In the genomic region with DNA sequence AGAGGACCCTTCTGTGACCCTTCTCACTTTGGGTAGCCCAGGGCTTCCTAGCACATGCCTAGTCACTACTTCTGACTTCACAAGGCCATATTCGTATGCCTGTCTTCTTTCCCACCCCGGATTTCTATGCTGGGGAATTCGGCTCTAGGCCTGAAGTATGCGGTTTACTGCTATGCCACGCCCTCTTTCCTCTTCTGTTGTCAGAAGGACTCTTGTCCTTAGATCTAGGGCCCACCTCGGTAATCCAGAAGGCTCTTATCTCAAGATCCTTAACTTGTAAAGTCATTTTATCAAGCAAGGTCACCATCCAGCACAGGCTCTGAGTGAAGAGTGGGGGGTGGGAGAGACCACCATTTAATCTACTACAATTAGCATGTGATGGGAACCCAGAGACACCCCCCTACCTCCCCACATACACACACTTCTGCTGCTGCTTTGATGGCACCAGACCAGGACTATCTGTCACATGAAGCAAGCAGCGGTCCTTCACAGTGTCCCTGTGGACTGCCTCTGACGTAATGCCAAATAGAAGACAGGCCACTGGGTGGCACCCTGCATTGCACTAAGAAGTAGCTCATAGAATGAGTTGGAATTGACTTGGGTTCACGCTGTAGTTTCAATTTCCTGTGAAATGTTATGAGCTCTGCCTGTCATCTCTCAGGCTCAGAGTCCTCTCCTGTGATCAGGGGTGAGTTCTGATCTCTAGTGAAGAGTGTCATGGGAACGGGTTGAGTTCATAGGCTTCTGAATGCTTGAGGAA, we compare ENCODE assay signal across 7 mouse cellular contexts. TPM values are rescaled to one million over a fixed set of nuclear protein-coding genes. Genes with fewer than 3 reads are reported as not detected.
DNase-seq lines count a peak whose midpoint lies in the region; ATAC-seq and TF ChIP-seq lines count a peak whose summit lies in the region.

No protein-coding gene starts in this region.

- no peaks in the 10 kb centered on the region for H3K27me3 ChIP-seq in lung, postnatal 0 days (replicated peaks; ENCODE audit: insufficient read depth, low read length)
- H3K27me3 ChIP-seq in limb, embryonic 10.5 days (ENCODE audit: low read depth, poor library complexity, severe bottlenecking), result no peaks in the 10 kb centered on the region

- H3K9me3 ChIP-seq in lung, postnatal 0 days (ENCODE audit: low read length), result no peaks in the 10 kb centered on the region
- H3K9me3 ChIP-seq in limb, embryonic 10.5 days (replicated peaks), result no peaks in the 10 kb centered on the region

- peaks cover 4% of the 10 kb centered on the region; the same call in 1 of the 2 replicates for H3K4me1 ChIP-seq in lung, postnatal 0 days (ENCODE audit: insufficient read depth, low read depth, low read length)
- no peaks in the 10 kb centered on the region; the same call in 1 of the 2 replicates for H3K4me1 ChIP-seq in limb, embryonic 10.5 days

- peak; percentile 74 for TF ChIP-seq EP300 in lung, postnatal 0 days (IDR thresholded peaks at IDR 0.05)

- WGBS in lung, postnatal 0 days, result 32% methylated on average over 10 of the region's 10 CpGs
- 77% methylated on average over 10 of the region's 10 CpGs for WGBS in limb, embryonic 10.5 days

- H3K4me2 ChIP-seq in lung, postnatal 0 days (replicated peaks; ENCODE audit: low read depth, low read length), result peak overlapping the region; percentile 42

- DNase-seq in left cerebral cortex, postnatal 4 days, result peak; percentile 29
- no peak for DNase-seq in left cerebral cortex, postnatal 25 days (ENCODE audit: low spot score in 2 of 2)
- DNase-seq in adrenal gland, postnatal 10 days, result peak; percentile 81
- peak; percentile 67 for DNase-seq in heart, postnatal 4 days
- DNase-seq in lung, postnatal 0 days (ENCODE audit: low spot score), result peak; percentile 89
- DNase-seq in limb, embryonic 10.5 days (ENCODE audit: low spot score), result no peak
- DNase-seq in spleen, postnatal 4 days (ENCODE audit: low spot score in 2 of 2), result no peak

- no peak overlapping the region for H3K4me3 ChIP-seq in lung, postnatal 0 days (ENCODE audit: low read depth, low read length)
- H3K4me3 ChIP-seq in limb, embryonic 10.5 days, result no peak overlapping the region

- peak; percentile 68 for TF ChIP-seq CTCF in lung, postnatal 0 days (IDR thresholded peaks at IDR 0.05)

- ATAC-seq in lung, postnatal 0 days, result peak; percentile 86

- H3K27ac ChIP-seq in lung, postnatal 0 days (ENCODE audit: low read length), result peak overlapping the region; percentile 78
- no peak overlapping the region for H3K27ac ChIP-seq in limb, embryonic 10.5 days

- no peak overlapping the region for H3K9ac ChIP-seq in lung, postnatal 0 days (replicated peaks; ENCODE audit: low read depth)

- no peaks in the 10 kb centered on the region for H3K36me3 ChIP-seq in lung, postnatal 0 days (ENCODE audit: insufficient read depth, low read length)
- no peaks in the 10 kb centered on the region for H3K36me3 ChIP-seq in limb, embryonic 10.5 days

- intact Hi-C loops in left cerebral cortex, postnatal 4 days (cut with DNase I), result no loop called here
- intact Hi-C loops in left cerebral cortex, postnatal 25 days (cut with DNase I), result no loop called here

RNA-seq across cellular contexts. Expression of gene Itgb3bp, which starts 12.2 kb away (rescaled TPM):
- total RNA-seq in left cerebral cortex, postnatal 4 days (2021), result 1 to 10 TPM; 4.1 to 4.5 TPM
- 1 to 10 TPM; 3.3 to 3.9 TPM for total RNA-seq in left cerebral cortex, postnatal 25 days (2021)
- total RNA-seq in adrenal gland, postnatal 10 days (2021), result 1 to 10 TPM; 8.4 to 9.0 TPM
- total RNA-seq in heart, postnatal 4 days (2021), result 10 to 100 TPM; 10.4 to 13.6 TPM
- 11.9 and 13.5 TPM in 2 replicates for polyA plus RNA-seq in lung, postnatal 0 days (2015; fragmentation: Nextera tagmentation; extraction: Ambion mirVana)
- 50.0 and 52.6 TPM in 2 replicates for polyA plus RNA-seq in limb, embryonic 10.5 days (2016; fragmentation: Nextera tagmentation; extraction: Ambion mirVana)

RNA-seq across cellular contexts. Expression of gene Pgm1, which starts 12.6 kb away (rescaled TPM):
- 10 to 100 TPM; 32.5 to 40.5 TPM for total RNA-seq in left cerebral cortex, postnatal 4 days (2021)
- 10 to 100 TPM; 50.4 to 52.2 TPM for total RNA-seq in left cerebral cortex, postnatal 25 days (2021)
- total RNA-seq in adrenal gland, postnatal 10 days (2021), result 100 to 1,000 TPM; 137 to 157 TPM
- total RNA-seq in heart, postnatal 4 days (2021), result 100 to 1,000 TPM; 223 TPM
- 76.3 and 81.6 TPM in 2 replicates for polyA plus RNA-seq in lung, postnatal 0 days (2015; fragmentation: Nextera tagmentation; extraction: Ambion mirVana)
- 54.9 and 62.4 TPM in 2 replicates for polyA plus RNA-seq in limb, embryonic 10.5 days (2016; fragmentation: Nextera tagmentation; extraction: Ambion mirVana)

Comparison
In these comparisons a context has a peak if more than half of its experiments do, and no peak if none do; other contexts are left out.
1. DNase-seq: peak in left cerebral cortex, postnatal 4 days (single experiment), adrenal gland, postnatal 10 days (single experiment), heart, postnatal 4 days (single experiment) and lung, postnatal 0 days (single experiment); none in left cerebral cortex, postnatal 25 days (0 of 2), limb, embryonic 10.5 days (single experiment) and spleen, postnatal 4 days (0 of 2).